Mouse (Mus musculus) layer of hippocampus, adult 18-20 months (tissue): Measurements from ENCODE around the gene Pparg. TPM values are rescaled to one million over a fixed set of nuclear protein-coding genes. Genes with fewer than 3 reads are reported as not detected.
A peak's percentile ranks its signal among the peaks of the same experiment; 100 is the strongest.

Experiments used
- DNase-seq, 2 experiments: peaks; one replicate each; pipeline ENCODE4 v3.0.0; 2022; ENCODE audit warnings: low spot score in 2 of 2
- total RNA-seq, 2 experiments: library from RNA; stranded (reverse); gene quantifications; 2 replicates each; pipeline ENCODE4 v1.2.3; 2021

Gene Pparg
- total RNA-seq, 2 experiments from 2014 or later = 2.0 to 2.1 TPM

GRCm38 (mm10) chr6:115462743-115463337 lies 102.1 kb downstream of the Pparg start:
- DNase-seq = no peak

DNA sequence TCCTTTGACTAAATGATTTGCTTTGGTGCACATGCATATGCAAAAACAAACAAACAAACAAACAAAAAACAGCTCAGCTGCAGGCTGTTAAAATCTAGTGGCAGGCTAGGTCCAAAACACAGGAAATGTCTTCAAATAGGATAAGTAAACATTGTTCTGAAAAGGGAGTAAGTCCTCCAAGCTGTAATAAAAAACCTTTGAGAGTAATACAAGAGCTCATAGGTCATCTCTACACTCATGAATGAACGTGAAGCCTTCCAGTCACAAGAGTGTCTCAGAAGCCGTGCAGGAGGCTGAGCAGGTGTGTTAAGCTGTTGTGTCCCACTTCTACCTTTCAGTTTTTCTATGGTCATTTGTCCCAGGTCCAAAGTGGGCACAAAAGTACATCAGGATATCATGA lies 102.6 kb downstream of the Pparg start:
- DNase-seq = no peak

GRCm38 (mm10) chr6:115464661-115465060 lies 103.9 kb downstream of the Pparg start:
- no peak for DNase-seq

- no peak for DNase-seq
These were observed 104.7 kb downstream of the Pparg start for GRCm38 (mm10) chr6:115465463-115465862.

GRCm38 (mm10) chr6:115465876-115466275 lies 105.1 kb downstream of the Pparg start:
- no peak for DNase-seq

- no peak for DNase-seq
These were observed 105.8 kb downstream of the Pparg start for GRCm38 (mm10) chr6:115466601-115467000.

- no peak for DNase-seq
These were observed 109.2 kb downstream of the Pparg start for GRCm38 (mm10) chr6:115469666-115470581.

GRCm38 (mm10) chr6:115471956-115472355 lies 111.2 kb downstream of the Pparg start:
- DNase-seq = peak in 1 of 2 experiments; percentile 21

DNA sequence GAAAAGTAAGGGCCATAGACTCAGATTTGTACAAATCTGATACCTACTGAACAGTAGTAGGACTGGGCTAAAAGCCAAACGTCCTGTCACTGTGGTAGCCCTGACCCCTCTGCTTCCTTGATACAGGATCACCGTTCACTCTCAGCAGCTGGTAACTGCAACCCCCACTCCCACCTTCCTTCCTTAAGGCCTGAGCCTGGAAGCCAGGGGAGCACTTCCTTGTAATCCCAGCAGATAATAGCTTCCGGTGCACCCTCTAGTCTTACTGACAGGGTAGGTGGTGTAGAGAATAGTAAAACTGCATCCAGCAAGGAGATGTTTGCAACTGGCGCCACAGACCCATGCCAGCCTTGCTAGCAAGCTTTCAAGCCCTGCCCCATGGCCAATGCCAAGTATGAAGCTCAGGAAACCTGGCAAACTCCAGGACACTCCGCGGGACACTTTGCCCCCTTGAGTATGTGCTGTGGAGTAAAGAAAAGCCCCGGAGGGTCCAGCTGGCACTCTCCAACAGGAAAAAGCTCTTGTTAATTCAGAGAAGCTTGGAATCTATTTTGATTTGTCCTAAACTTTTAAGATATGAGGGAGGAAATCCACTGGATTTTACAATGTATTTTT lies 116.4 kb downstream of the Pparg start:
- no peak for DNase-seq

DNA sequence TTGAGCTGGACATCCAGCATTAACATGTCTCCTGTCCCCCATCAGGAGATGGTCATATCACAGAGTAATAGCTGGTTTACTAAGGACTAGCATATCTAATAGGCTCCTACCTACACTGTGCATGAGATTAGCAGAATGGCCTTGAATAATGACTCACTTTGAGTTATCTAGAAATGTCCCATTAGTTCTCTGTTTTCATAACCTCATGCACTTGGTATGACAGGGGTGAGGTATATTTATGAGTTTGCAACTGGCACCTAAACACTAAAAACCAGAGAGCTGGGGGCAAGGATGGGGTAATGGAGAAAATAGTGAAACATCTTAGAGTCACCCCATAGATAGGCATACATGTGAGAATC lies 119.2 kb downstream of the Pparg start:
- DNase-seq = no peak

GRCm38 (mm10) chr6:115480322-115481017 lies 119.7 kb downstream of the Pparg start:
- peak in 1 of 2 experiments; percentile 18 for DNase-seq

DNA sequence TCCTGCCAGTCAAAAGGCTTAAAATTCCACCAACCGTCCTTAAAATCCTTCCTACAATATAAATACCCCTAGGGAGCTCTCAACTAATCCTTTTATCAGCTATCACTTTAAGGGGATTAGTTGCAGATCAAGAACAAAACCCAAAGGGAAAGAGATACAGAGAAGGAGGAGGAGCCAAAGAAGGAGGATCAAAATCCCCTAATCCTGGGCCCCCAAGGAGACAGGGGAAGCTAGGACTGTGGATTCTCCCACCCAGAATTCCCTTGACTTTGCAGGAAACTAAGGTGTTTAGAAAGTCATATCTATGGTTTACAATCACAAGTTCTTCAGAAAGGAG lies 120.2 kb downstream of the Pparg start:
- DNase-seq = no peak

DNA sequence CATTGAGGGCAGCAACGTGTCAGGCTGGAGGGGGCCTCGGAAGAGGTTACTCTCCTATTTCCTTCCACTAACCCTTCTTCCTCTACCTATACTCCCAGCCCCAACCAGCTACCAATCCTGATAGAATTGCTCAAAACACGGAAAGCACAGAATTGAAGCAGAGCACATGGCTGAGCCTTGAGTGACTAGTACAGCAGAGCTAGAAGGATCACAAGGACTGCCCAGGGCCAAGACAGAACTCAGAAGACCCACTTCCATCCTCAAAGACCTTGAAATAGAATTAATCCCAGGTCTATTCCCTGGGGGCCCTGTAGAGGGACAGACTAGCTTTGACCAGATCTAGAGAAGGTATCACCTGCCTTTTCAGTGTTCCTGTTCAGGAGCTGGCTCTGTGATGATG lies 120.9 kb downstream of the Pparg start:
- DNase-seq = no peak

GRCm38 (mm10) chr6:115485635-115486034 lies 124.9 kb downstream of the Pparg start:
- no peak for DNase-seq

GRCm38 (mm10) chr6:115489831-115490230 lies 129.1 kb downstream of the Pparg start:
- no peak for DNase-seq

DNA sequence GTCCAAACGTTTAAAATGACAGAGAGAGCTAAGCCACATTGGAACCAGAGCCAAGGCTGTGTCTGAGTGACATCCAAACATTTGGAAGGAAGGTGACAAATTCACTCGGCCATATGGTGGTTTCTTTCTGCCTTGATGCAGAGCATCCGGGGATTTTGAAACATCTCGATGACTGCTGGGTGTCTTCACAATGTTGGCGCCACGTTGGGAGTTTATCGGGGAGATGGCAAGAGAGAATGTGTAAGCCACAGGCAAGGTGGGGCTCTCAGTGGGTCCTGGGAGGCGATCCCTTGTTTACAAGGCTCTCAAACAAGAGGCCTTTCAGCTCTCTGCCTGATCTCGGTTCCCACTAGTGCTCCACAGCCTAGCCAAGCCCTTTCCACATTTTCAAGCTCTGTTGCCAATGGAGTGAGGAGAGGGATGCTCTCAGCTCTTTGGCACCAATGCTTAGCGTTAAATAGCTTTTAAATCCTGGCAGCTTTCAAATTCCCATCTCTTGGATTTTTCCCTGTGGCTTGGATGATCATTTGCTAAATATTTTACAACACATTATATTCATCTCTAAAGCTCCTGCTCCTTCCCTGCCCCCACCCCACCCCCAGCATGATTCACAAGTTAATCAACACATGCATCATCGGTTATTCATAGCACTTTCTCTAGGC lies 132.3 kb downstream of the Pparg start:
- DNase-seq = peak; percentile 53 to 82

DNA sequence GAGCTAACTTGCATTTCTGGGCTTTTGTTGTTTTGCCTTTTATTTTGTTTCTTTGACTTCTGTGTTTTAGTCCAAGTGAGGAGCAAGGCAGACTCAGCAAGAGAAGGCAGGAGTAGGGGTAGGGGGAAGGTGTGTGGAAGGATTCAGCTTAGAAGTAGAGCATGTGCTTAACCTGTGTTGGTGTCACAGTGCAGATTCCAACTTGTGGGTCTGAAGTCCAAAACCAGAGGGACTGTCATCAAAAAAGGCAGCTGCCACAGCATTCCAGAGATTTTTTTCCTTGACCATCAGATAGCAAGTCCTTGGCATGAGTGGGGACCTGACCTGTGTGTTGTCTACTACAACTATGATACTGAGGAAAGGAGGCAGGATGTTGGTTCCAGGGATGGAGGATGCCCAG lies 133.1 kb downstream of the Pparg start:
- DNase-seq = no peak

GRCm38 (mm10) chr6:115499540-115499939 lies 138.8 kb downstream of the Pparg start:
- peak in 1 of 2 experiments; percentile 51 for DNase-seq

DNA sequence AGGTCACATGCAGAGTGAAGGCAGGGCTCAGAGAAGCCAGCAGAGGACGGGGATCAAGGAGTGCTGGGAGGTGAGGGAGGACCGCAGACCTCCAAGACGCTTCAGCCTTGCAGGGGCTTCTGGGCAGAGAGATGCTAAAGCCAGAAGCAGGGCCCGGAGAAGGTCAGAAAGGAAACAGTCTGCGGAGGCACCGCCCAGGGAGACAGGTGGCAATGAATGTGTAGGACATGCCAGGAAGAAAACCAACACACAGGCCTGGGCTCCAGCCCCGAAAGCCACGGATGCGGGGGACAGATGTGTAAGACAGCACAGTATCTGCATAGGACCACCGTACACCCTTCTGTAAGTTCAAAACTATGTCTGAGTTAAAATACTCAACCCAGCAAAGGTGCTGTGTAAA lies 139.5 kb downstream of the Pparg start:
- DNase-seq = no peak

- DNase-seq = no peak
These were observed 140.4 kb downstream of the Pparg start for GRCm38 (mm10) chr6:115501131-115501530.

GRCm38 (mm10) chr6:115503038-115503437 lies 142.3 kb downstream of the Pparg start:
- DNase-seq = no peak
